Mouse (Mus musculus) thymus, postnatal 36 days (tissue): ENCODE data around the gene Avl9.

Experiments used
- DNase-seq, 2 experiments: peaks; one replicate each; pipeline ENCODE4 v3.0.0; 2022; ENCODE audit warnings: mixed read lengths in 2 of 2

Avl9 gene

DNA sequence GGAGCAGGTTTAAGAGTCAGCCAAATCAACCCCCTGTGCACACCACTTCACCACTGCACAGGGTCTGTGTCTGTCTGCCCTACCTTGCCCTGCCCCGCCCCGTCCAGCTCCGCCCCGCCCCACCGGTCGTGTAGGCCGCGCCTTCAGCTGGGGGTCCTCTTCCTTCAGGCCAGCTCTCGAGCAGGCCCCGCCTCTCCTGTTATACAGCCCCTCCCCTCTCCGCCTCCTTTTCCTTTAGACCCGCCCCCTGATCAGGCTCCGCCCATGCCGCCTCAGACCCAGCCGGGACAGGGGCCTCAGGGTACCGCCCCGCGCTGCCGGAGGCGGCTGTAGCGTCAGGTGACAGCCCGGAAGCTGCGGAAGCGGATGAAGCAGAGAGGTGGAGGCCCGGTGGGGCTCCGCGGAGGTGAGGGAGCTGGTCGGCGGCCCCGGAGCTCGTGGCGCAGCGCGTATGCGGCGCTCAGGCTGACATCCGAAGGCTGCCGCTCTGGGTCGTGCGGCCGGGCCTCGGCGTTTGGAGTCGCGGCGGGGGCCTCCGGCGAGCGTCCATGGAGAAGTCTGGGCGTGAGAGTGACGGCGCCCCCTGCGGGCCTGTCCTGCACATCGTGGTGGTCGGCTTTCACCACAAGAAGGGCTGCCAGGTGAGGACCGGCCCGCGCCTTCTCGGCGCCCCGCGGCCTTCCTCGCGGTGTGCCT is at the start of gene Avl9:
Gene Avl9, plus strand, starts transcription at position 326 of the 696 bp plus-strand sequence.
- DNase-seq: peak; percentile 100

DNA sequence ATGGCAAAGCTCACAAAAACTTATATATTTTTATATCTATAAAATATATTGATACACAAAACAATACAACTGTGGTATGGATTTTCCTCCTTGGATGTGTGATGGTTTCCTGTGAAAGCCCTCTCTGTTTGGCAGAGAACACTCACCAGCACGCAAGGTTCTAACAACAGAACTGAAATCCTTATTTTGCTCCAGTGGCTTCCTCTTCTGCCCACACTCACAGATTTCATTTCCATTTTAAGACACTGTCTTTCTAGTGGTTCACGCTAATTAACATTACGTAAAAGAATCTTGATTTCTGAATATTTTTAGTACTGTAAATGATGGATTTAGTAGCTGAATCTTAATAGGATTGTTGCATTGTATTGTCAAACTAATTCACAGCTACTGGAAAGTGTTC is 26.5 kb upstream of the Avl9 start:
- no peak for DNase-seq

DNA sequence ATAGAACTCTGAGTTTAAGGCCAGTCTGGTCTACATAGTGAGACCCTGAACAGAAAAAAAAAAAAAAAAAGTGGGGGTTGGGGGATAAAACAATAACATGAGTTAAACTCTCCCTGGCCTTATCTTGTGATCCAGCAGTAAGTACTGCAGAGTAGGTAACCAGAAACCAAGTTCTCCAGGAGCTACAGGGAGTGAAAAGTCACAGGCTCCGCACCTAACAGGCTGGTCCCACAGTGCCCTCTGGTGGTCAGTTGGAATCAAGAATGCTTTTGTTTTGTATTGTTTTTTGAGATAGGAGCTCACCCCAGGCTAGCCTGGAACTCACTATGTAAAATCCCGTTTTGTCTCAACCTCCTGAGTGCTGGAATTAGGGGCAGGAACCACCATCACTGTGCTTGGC is 23.5 kb upstream of the Avl9 start:
- DNase-seq: peak; percentile 36 to 52

DNA sequence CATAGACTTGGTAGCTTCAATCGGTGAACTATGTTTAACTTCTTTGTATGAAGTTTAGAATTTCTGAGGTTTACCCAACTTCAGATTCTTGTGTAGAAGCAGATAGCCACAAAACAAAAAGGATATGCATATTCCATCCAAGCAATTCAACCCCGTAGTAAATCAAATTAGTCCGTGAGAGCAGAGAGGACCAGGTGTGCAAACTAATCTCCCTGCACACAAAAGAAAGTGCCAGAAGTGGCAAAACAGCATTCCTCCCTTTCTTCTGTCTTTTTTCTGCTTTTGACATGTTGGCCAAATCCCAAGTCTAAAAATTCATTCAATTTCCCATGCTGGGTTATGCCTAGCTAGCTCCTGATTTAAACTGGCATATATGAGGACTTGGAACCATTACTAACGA is 22.3 kb upstream of the Avl9 start:
- DNase-seq: no peak

DNA sequence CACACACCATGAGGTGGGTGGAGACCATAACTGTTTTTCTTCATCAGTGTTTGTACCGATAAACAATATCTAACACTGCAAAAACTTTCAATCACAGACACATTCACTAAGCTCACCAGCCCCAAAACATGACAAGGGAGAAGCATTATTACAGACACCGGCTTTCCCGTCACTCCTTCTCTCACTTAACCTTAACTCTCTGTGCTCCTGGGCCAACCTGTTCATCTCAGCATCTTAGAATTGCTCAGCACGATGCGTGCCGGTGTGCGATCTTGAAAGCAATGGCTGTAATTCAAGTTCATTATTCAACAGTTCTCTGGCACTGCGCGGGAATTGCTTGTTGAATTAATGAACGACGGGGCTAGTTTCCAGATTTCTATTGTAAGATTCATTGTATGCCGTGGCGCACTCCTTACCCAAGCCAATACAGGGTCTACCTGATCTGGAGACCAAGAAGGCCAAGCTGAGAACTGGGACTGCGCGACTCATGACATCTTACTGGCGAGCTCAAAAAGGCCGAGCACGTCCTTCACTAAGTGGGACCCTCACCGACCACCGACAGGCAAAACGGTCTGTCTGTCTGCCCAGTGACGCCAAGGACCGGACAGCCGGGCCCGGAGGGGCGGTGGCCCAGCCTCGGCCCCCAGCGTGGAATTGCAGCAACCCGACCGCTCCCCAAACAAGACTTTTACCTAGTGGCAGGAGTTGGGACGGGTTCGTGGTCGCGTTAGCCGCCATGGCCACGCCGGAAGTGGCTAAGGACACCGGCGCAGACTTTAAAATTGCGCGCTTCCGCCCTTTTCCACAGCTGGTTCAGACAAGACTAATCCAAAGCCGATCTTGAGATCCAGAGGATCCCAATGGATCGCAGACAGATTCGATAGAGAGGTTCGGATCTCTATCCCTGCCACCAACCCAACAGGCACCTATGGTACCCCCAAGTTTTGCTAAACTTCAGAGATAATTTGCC is 10.5 kb upstream of the Avl9 start, which contains the start of gene Lsm5:
Gene Lsm5, minus strand, starts transcription at position 780 of the 970 bp plus-strand sequence.
- DNase-seq: peak; percentile 79 to 81

DNA sequence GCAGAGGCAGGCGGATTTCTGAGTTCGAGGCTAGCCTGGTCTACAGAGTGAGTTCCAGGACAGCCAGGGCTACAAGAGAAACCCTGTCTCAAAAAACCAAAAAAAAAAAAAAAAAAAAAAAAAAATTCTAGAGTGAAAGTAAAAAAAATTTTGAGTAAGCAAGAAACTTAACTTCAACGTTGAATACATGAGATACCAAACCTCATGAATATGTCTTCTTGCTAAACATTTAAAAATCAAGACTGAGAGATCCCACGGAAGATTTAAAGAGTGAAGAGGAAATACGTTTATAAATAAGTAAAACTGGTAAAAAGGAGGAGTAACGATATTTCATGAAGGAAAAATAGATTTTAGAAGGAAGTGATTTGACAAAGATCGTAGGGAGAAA is 519 bp upstream of the Avl9 start:
- no peak for DNase-seq

DNA sequence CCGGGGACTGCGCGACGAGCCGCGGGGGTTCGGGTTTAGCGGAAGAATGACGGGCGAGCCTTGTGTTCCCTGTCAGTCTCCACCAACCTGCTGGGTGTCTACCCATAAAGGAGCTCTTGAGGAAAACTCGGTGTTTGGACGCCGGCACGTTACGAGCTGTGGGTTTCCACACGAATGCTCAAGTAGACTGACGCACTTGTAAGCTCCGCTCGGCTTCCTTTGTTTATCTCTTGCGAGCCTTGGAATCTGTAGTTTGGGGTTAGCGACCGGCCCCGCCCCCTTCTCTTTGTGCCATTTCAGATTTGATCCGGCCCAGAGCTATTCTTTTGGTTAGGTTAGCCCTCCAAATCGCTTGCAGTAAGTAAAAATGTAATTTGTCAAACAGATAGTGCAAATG is 569 bp downstream of the Avl9 start:
- no peak for DNase-seq

DNA sequence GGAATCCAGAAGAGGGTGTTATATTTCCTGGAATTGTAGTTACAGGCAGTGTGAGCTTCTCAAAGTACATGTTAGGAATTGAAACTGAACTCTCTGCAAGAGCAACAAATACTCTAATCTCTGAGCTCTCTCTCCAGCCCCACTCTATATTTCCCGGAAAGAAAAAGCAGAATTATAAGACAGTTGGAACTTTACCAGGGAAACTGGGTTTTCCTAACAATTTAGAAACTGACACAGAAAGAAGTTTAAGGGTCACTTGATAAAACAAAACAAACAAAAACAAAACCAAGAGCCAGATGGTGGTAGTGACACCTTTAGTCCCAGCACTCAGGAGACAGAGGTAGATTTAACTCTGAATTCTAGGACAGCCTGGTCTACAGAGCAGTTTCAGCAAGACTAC is 4.4 kb downstream of the Avl9 start:
- no peak for DNase-seq

DNA sequence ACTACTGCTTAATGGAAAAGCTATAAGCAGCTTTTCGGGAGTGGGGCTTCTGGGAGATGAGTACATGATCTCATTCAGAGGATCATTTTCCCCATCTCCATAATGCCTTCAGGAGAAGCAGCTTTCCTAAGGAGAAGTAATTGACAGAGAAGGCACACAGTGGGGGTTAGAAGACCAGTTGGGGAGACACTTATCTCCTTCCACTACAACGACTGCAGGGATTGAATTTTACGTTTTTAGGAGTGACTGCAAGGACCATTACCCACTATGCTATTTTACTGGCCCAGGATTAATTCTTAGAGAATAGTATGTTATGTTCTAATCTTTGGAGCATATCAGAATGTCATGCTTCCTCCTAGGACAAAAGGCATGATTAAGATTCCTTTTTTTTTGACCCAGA is 6.2 kb downstream of the Avl9 start:
- DNase-seq: no peak

DNA sequence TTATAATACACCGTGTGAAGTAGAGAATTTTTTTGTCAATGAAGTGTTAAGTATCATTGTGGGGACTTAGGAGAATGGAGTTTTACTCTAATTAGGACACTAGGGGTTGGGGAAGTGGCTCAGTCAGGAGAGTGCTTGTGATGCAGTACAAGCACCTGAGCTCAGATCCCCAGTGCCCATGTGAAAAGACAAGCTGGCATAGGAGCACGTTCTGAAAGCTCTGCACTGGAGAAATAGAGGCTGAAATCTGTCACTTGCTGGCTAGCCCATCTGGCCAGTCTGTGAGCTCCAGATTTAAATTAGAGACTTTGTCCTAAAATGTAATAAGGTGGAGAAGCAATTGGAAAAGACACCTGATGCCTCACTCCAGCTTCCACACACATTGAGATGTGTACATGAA is 17.8 kb downstream of the Avl9 start:
- no peak for DNase-seq

DNA sequence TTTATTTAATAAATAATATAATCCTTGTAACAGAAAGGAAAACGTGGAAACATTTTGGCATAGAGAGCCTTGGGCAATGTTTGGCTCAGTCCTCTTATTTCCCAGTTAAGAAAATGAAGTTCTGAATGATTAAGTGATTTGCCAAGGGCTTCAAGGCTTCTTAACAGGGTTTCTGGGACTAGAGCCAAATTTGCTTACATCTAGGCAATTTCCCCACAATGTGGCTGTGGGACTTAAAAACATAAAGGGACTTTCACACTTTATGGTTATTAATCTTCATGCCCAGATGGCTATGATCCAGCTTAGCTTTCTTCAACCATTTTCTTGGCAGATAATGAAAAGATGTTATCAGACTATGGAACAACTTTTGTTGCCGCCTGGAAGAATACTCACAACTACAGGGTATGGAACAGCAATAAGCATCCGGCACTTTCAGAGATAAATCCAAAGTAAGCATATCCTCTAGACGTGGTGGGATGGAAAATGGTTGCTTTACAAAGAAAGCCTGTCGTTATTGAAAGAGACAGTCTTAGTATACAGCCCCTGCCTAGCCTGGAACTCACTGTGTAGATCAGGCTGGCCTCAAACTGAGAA is 31.3 kb downstream of the Avl9 start:
- DNase-seq: no peak

DNA sequence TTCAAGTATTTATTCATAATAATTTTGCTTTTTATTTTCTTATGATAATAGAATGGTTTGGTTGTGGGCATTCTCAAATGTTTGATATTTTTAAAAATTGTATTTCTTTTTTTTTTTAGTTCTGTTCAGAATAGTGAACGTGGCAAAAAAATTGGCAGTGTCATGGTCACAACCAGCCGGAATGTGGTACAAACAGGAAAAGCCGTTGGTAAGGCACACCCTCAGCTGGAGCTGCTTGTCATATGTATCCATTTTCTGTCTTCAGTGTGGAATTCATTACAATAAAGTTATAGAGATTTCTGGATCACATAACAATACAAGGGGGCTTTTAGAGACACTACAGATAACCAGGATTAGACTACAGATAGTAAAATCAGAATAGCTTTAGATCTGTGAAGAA is 39.0 kb downstream of the Avl9 start:
- no peak for DNase-seq

DNA sequence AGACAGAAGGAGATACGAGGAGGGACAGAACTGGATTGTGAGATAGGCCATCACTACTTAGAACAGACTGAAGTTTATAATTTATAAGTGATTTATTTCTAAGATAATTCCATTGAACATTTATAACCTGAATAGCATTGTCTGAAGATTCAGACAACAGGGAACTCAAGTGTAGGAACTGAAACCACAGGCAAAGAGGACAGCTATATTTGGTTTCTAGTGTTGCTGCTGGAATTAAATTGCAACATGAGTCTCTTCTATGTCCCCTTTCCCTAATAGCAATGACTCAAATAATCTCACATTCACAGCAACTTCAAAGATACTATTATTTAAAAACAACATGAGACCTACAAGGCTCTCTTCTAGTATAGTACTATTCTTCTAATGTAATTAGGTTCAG is 41.4 kb downstream of the Avl9 start:
- no peak for DNase-seq

DNA sequence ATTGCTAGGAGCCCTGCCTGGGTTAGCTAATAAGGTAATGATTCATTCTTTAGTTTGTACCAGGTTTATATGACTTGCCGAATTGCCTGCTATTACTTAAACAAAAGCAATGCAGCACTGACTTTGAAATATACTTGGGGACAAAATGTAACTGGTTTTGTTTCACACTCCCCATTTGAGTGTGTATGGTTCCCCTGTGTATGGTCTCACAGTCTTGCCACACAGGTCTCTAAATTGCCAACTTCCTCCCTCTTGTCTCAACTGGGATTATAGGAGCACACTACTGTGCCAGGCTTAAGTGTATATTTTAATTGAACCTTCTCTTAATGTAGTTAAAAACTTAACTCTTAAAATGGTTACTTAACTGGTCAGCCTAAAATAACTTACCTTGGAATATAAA is 44.6 kb downstream of the Avl9 start:
- DNase-seq: no peak

DNA sequence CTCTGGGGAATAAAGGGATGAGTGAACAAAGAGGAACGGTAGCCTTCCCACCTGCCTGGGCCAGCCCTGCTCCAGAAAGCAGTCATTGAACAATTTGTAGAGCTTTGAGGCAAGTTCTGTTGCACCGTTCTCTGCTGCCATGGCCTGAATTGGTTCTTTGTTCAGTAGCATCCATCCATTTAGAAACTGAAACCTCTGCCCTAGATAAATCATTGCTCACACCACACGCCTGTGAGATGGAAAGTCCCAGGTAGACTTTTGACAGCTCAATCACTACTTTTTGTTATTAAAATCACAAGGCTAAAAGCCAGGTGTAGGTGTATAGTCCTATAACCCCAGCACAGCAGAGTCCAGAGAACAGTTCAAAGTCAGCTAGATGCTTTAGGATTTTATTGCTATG is 50.6 kb downstream of the Avl9 start:
- no peak for DNase-seq

DNA sequence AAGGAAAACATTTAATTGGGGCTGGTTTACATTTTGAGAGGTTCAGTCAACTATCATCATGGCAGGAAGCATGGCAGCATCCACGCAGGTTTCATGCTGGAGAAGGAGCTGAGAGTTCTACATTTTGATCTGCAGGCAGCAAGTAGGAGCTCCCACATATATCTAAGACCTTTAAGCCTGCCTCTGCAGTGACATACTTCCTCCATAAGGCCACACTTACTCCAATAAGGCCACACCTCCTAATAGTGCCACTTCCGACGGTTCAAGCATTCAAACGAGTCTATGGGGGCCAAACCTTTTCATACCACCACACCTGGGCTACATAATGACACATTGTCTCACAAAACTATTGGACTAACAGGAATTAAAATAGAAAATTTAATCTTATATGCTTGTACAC is 51.0 kb downstream of the Avl9 start:
- DNase-seq: no peak

DNA sequence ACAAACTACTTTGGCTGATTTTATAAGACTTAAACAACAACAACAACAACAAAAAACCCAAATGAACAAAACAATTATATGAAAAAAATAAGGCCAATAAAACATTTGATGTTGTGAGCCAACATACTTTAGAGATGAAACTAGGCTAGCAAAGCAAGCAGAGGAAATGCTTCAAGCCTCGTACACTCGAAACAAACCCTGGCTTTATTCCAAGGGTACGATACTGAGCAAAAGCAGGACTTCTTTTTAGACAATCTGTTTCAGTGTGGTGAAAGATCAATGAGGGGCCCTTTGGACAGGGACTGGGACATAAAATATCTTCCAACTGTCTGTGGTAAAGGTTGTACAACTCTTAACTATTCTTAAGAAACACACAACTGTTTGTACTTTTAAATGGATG is 61.1 kb downstream of the Avl9 start:
- DNase-seq: no peak

DNA sequence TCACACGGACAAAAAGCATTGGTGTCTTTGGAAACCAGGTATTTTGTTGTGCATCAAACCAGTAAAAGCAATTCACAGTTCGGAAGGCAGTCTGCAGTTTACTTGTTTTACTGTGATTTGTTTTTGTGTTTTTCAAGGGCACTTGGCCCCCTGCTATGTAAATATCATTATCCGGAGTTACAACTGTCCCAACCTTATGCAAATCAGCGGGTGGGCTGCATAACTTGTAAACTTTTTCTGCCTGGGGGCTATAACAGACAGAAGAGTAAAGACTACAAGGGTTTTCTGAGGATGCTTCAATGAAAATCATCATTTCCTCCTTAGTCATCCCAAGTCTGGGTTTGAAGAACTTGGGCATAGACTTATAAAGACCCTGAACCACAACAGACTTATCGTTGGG is 64.9 kb downstream of the Avl9 start:
- DNase-seq: no peak

DNA sequence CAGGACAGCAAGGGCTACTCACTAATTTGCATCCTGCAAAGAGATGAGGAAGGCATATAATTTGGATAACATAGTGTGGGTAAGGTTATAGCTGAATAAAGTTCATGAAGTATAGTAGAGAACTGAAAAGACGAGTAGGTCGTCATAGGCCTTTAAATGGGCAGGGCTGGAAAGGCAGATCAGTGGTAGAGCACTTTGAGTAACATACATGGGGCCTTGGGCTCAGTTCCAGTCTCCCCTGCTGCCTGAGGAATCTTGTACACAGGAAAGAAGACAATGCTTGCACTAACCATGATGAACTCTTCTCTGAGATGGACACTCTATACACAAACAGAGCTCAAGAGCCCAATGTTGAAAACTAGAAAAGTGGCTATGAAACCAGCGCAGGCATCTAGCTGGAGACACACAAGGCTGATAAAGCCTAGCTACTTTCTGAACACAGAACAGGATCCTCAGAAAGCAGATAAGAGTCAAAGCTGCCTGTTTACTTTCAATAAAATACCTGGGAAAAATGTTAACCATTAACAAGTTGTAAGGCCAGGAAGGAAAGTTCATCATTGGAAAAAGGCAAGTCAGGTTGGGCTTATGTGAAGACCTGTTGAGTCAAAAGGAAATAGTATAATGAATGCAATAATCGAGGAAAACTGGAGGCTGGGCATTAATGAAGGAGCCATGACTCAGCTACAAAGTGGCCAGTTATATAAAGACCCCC is 69.0 kb downstream of the Avl9 start:
- DNase-seq: no peak

DNA sequence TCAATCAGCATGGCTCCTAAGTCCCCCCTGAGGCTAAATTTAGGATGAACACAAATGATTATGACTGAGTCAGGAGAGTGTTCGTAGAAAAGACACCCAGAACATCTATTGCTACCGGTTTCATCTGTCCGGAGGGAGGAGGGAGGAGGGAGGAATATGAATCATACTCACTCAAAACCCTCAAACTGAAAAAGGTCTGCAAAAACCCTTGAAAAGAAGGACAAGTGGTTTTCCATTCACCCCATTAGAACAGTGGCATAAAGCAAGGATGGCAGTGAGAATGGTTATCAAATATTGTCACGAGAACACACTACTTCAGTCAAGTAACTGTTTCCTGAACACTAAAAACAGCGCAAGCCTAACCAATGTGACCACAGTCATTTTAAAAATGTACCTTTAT is 70.4 kb downstream of the Avl9 start:
- DNase-seq: no peak

DNA sequence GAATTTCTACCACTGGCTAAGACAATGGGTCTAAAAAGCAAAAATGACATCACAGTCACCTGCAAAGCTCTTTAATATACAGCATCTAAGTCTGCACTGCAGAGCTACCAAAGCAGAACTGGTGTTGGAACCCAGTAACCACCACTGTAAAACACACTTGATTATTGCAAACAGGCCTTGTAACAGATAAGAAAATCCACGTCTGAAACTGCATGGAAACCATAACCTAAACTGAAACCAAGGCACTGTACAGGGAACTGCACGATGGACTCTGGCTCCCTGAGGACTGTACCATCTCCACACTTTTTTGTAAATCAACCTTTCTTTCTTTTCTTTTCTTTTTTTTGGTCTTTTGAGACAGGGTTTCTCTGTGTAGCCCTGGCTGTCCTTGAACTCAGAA is 73.0 kb downstream of the Avl9 start:
- no peak for DNase-seq

DNA sequence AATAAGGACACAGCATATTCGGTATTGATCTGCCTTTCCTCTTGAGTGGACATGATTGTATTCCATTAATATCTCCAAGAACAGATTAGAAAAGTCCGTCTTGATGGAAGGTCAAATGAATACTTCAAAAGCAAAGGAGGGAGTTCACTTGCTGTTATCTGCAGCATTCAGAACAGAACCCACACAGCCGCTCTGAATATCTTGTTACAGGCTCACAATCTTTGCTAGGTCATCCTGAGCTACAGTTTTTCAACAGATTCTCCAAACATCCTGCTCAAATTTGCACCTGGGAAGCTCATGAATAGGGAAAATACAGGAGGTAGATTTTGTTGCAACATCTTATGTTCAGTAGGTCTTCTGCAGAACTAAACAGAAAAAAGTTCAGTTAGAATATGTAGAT is 74.6 kb downstream of the Avl9 start:
- DNase-seq: no peak

DNA sequence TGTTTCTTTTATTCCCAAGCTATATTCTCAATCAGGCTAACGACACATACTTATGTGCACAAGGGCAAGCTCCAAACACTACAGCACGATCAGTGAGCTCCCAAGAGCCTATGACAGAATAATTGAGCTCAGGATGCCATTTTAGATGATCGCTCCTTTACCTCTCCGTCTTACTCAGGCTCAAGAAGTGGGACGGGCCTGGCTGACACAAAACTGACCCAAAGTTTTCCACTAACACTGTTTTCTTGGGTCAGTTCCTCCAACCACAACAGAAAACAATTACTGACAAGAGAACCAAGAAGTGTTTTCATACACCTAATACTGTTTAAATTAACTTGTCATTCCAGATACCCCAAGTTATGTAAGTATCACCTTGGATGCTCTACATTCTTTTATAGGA is 80.1 kb downstream of the Avl9 start:
- no peak for DNase-seq
